Mouse (Mus musculus) adipocyte (in vitro differentiated cells): Measurements from ENCODE around the gene Cdc42ep4.
A peak's percentile ranks its signal among the peaks of the same experiment; 100 is the strongest.

Experiments
- DNase-seq: peaks from one replicate; pipeline ENCODE4 v3.0.0-alpha.2; 2016; ENCODE audit warnings: low spot score

The Cdc42ep4 gene

DNA sequence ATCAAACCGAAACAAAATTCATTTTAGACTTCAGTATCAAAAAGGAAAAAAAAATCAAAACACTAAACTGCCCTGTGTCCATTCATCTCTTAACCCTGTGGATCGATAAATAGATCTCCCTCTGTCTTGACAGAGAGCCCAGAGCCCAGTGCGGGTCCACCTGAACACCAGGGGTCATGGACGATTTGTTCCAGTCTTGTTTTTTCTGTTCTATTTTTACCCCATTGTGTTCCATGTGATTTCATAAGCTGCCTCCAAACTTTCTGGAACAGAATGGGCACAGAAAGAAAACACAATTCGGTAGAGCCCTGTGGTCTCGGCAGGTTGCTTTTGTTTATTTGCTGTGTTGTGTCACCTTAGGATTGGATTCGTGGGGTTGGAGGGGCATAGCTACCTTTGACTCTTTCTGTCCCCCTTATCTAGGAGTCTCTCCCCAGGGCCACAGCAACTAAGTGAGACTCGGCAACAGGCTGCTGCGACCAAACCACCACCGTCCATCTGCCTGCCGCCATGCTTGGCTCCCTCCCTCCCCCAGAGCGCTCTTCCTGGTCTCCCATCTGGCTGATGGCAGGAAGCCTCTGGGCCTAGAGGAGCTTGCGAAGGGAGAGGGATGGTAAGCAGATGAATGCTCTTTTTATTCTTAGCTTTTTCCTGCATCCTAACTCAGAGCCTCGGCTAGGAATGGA lies 29.1 kb downstream of the Cdc42ep4 start:
- DNase-seq = peak; percentile 44

GRCm38 (mm10) chr11:113717767-113718424 lies 33.8 kb downstream of the Cdc42ep4 start:
- DNase-seq = no peak

DNA sequence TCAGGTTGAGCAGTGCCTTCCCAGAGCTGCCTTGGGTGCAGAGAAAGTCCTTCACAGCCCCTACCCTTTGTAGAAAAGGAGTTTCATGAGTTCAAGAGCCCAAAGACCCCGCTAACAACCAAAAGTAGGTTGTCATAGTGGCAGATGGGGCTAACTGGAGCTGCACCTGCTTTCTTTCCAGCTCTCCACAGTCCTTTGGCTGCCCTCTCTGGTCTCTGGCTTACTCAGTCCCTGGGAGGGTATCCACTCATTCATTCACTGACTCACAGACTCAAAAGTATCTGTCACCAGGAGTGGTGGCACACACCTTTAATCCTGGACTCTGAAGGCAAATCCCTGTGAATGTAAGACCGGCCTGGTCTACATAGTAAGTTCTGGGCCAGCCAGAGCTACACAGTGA lies 35.5 kb downstream of the Cdc42ep4 start:
- no peak for DNase-seq

DNA sequence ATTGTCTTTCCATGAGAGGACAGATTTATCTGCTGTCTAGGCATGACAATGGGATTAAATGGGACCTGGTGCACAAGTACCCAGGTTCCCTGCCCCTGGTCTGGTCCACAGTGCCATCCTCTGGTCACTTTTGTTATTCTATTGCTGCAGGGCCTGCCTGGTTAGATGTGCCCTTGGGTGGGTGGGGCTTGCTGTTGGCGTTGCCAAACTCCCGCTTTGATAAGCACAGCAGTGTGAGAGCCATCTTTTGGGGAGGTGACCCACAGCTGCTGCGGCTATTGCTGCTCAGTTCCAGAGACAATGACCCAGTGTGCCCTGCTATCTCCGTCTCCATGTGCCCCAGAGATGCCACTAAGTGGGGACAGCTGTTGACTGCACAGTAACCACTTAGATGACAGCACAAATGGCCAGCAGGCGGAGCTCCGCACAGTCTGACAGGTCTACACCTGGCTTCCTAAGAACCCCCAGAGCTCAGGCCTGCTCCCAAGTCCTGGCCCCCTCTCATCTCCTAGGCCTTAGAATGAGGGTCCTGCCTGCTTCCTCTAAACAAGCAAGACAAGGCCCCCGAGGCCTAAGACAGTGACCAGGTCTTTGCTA lies 36.5 kb downstream of the Cdc42ep4 start:
- no peak for DNase-seq

DNA sequence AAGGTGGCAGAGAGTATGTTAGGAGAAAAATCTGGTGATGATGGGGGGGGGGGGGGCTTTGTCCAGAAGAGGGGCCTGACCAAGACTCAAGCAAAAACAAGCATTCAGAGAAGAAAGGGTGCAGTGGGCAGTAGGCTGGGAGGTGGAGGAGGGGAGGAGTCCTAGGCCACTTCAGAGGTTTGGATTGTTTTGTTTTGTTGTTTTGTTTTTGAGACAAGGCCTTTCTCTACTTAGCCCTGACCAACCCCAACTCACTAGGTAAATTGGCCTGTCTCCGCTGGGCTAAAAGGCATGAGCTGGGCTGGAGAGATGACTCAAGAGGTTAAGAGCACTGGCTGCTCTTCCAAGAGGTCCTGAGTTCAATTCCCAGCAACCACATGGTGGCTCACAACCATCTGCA lies 40.6 kb downstream of the Cdc42ep4 start:
- no peak for DNase-seq

DNA sequence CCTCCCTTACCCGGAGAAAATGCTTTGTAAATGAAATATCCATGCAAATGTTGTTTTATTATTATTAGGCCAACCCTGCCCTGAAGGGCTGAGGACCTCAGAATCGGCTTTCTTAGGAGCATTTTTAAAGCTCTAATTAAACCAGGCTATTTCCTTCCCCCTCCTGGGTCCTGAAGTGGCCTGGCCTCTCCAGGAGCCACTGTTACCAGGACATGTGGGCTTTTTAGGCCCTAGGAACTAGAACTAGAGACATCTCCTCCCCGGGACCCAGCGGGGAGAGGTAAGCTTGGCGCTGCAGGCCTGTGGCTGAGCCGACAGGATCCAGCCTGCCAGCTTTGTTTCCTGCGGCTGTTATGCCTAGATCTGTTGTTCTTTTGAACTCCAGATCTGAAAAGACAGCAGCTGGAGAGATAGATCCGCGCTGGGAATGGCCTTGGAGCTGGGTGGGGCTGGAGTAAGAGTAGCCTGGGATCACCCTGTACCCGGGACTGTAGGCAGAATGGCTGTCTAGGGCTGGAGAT lies 41.4 kb downstream of the Cdc42ep4 start:
- DNase-seq = no peak

GRCm38 (mm10) chr11:113709731-113710256 lies 41.9 kb downstream of the Cdc42ep4 start, which contains the start of gene Cpsf4l:
Cpsf4l (minus strand) TSS chr11:113710017.
- DNase-seq = no peak

DNA sequence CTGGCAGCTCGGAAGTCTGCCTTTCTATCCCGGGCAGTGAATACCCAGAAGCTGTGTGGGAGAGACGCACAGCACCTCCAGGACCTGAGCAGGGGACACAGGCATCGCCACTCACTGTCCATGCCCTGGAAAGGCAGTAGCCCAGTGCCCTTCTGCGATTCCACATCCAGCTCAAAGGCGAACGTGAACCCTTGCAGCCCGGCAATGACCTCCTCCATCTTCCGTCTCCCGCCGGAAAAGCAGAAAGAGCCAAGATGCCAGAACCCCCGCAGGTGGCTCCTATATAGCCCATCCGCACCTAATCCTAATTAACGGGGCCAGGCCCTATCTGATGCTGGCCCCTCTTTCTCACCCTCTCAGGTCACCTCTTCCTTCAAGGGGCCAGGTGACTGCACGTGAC lies 42.4 kb downstream of the Cdc42ep4 start:
- no peak for DNase-seq

- DNase-seq = peak; percentile 58
These were observed 43.0 kb downstream of the Cdc42ep4 start for GRCm38 (mm10) chr11:113708629-113709213.

DNA sequence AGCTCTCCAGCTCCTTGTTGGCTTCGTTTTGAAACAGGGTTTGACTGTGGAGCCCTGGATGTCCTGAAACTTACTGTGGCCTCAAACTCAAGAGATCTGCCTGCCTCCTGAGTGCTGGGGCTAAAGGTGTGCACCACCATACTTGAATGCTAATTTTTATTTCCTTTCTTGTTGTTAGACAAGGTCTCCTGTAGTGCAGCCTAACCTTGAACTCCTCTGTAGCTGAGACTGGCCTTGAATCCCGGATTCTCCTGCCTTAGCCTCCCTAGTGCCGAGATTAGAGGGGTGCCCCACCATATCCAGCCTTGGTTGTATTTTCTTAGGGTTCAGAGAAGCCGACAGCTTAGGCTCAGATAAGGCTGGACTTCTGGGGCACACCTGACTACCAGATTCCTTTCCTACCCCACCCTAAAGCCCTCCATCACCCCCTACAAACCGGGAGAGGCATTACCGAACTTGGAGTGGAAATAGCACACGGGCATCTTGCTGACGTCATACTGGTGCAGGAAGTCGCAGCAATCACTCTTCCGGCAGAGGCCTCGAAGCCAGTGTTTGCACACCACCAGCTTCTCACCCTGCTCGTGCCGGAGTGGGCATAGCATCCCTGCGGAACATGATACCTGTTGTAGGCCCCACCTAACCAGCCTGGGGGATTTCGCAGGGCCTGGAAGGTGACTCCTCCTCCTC lies 45.6 kb downstream of the Cdc42ep4 start:
- no peak for DNase-seq

DNA sequence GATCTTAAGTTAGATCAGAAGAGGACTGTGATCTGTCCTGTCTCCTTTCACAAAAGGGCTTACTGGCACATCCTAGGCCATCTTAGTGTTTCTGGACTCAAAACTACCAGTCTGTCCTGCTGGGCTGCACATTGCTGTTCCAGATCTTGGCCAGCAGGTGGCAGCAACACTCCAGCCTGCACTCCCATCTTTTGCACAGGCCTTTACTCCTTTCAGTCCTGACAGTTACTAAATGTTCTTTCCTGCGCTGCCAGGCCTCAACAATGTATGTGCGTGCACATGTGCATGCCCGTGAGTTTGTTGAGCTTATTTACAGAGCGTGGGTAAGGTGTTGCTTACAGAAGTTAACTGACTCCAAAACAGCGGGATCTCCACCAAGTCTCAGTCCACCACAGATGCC lies 47.9 kb downstream of the Cdc42ep4 start:
- DNase-seq = peak; percentile 82

DNA sequence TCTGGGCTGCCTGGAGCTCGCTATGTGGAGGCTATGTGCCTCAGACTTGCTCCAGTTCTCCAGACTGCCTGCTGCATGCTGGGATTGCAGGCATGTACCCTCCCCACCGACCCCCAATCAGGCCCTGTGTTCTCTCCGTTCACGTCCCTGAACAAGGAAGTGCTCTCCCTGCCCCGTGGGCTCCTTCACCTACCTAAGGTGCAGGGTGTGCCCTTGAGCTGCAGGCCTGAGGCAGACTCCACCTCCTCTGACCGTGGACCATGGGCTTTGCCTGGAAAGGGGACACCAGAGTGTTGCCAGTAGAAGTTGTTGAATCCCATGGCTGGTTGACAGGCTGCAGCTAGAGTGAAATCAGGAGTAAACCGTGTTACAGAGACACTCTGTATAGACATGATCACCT lies 52.0 kb downstream of the Cdc42ep4 start:
- no peak for DNase-seq

DNA sequence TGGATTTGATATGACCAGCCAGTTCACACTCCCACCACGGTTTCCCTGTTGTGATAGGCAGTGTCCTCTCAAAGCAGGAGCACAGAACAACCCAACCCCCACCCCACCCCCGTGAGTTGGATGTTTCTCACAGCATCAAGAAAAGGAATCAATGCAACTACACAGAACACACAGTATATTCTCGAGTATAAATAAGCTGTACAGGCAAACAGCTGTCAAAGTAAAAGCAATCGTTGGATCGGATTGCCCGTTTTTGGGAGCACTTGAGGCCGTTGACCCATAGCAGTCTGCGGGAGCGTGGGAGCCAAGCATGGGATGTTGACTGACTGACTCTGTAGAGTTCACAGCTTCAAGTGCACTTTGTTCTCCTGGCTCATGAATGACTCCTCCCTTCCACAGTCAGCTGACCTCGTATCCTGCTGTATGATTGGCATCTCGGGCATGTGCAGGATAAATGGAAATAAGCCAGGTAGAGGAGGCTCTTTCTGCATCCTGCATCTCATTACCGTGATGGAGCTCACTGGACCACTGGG lies 53.6 kb downstream of the Cdc42ep4 start:
- DNase-seq = peak; percentile 38

DNA sequence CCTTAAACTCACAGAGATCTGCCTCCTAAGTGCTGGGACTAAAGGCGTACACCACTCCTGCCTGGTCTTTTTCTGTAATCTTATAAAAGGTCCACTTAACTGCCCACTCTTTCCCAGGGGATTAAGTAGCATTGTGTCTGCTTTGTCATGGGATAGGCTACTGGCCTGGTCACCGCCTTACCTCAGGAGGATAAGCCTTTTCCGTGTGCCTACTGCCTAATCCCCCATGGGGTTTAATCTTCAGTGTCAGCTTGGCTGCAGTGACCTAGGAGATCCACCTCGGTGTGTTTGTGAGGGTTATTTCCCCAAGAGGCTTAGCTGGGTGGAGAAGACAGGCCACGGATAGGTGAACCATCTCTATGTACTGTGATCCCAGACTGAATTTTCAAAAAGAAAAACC lies 54.1 kb downstream of the Cdc42ep4 start:
- DNase-seq = no peak

GRCm38 (mm10) chr11:113691851-113692250 lies 59.8 kb downstream of the Cdc42ep4 start:
- DNase-seq = no peak

DNA sequence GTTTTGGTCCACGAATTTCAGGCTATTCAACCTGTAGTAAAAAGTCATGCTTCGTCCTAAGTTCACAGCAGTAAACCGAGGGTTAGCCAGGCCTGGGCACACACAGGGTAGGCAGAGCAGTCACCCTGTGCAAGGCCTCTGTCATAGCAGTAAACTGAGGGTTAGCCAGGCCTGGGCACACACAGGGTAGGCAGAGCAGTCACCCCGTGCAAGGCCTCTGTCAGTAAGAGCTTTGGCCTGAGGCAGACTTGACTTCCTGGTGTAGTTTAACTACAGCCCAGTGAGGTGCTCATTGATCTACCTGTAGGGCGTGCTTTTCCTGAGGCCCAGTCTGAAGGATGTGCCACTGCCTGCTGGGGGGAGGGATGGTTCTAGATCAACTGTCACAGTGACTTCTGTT lies 60.4 kb downstream of the Cdc42ep4 start:
- DNase-seq = no peak

DNA sequence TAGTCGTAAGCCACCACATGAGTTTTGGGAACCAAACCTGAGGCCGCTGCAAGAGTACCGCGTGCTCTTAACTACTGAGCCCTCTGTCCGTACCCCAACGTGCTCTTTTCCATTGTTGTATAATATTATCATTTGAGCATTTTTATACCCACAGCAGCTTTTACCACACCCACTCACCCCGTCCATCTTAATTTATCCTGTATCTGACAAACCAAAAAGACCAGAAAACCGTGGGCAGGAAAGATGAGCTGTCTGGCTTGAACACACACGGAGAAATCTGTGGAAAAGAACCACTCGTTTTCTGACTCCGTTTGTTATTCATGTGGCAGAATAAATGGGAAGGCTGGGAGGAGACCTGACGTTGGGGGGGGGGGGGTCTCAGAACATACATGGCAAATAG lies 61.2 kb downstream of the Cdc42ep4 start:
- DNase-seq = no peak

DNA sequence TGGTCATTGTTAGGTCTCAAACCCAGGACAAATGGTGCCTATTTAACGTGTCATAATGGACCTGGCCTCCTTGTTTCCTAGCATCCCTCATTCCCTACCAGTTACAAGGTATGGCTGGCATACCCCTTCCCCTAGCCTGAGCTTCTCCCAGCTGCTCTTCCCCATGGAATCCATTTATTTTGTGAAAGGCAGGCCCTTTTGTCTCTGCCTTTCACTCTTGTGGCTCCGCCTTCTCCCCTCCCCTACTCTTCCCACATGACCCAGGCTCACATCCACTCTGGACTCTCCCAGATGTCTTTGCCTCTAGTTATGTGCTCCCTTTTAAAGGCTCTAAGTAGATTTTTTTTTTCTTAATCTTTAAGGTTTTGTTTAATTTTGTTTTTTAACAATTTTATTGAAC lies 64.7 kb downstream of the Cdc42ep4 start:
- peak; percentile 70 for DNase-seq

GRCm38 (mm10) chr11:113684707-113685426 lies 66.8 kb downstream of the Cdc42ep4 start:
- DNase-seq = no peak

DNA sequence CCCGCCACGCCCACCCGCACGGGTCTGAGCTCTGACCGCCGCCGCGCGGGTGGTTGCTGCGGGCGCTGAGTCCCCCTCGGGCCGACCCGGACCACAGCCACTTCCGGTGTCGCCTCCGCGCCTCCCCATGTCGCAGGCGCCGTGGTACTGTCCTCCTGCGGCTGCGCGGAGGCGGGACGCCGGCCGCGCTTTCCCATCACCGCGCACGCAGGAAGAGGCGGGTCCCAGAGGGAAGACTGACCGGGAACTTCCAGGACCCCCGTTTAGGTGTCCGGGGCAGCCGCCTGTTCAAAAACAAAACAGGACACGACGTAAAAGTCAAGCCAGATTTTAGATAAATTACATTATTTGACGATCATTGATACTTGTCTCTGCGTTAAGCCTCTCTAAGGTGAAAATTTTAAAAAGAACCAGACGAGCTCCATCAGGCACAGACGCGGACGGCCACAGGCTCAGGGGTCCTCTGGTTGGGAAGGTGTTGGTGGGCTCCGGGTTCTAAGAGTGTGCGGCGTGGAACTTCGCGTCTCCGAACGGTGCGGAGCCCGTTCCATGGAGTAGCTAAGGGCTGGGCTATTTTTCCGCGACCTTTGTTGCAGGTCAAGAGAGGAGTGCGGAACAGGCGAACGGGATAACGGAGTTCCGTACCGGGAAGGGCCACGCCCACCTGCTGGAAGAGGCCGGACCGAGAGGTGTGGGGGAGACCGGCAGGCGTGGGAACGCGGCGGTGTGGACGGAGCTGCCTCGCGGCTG lies 67.5 kb downstream of the Cdc42ep4 start, which contains the start of the genes Fam104a and D11Wsu47e:
Gene Fam104a, minus strand, starts transcription at position 199 of the 750 bp plus-strand sequence.
Gene D11Wsu47e, plus strand, starts transcription at position 456 of the 750 bp plus-strand sequence.
- DNase-seq = peak; percentile 94
